Mouse (Mus musculus) stomach, embryonic 14.5 days (tissue): Measurements from ENCODE around the gene Hoxb6. TPM values are rescaled to one million over a fixed set of nuclear protein-coding genes. Genes with fewer than 3 reads are reported as not detected.

Experiments used
- ATAC-seq: fragments of 200-750 bp; cut with Nextera tagmentation; 2 replicates; pipeline ENCODE4 v1.8.0; 2017; ENCODE audit warnings: low read depth, moderate TSS enrichment; ENCODE audit not compliant: insufficient number of reproducible peaks, insufficient read depth, low FRiP score
- H3K27ac ChIP-seq: fragments of 300-500 bp; sonication (generic); 2 replicates; pipeline ENCODE4 v1.5.1; 2014; ENCODE audit warnings: mild to moderate bottlenecking, low read length, moderate library complexity, mixed read lengths
- H3K27me3 ChIP-seq: fragments of 300-500 bp; sonication (generic); 2 replicates; pipeline ENCODE4 v1.6.1; 2014; ENCODE audit warnings: low read length, control low read depth, mixed read lengths; ENCODE audit not compliant: control insufficient read depth, insufficient read depth
- H3K36me3 ChIP-seq: fragments of 300-500 bp; sonication (generic); 2 replicates; pipeline ENCODE4 v1.6.1; 2014; ENCODE audit warnings: mild to moderate bottlenecking, control low read depth, low read length, moderate library complexity, mixed read lengths; ENCODE audit not compliant: control insufficient read depth, insufficient read depth
- H3K4me1 ChIP-seq: fragments of 300-500 bp; sonication (generic); 2 replicates; pipeline ENCODE4 v1.6.1; 2014; ENCODE audit warnings: low read length, control low read depth, mixed read lengths; ENCODE audit not compliant: control insufficient read depth, insufficient read depth
- H3K4me2 ChIP-seq: fragments of 300-500 bp; sonication (generic); replicated peaks from 2 replicates; pipeline ENCODE4 v1.6.1; 2014; ENCODE audit warnings: low read depth, low read length, control low read depth
- H3K4me3 ChIP-seq: fragments of 300-500 bp; sonication (generic); 2 replicates; pipeline ENCODE4 v1.5.1; 2014; ENCODE audit warnings: low read depth, low read length, control low read depth
- H3K9ac ChIP-seq: fragments of 300-500 bp; sonication (generic); replicated peaks from 2 replicates; pipeline ENCODE4 v1.6.1; 2014; ENCODE audit warnings: low read depth, mild to moderate bottlenecking, control low read depth, low read length, moderate library complexity, mixed read lengths
- H3K9me3 ChIP-seq: fragments of 300-500 bp; sonication (generic); 2 replicates; pipeline ENCODE4 v1.6.1; 2016; ENCODE audit warnings: low read depth, low read length, control low read depth; ENCODE audit not compliant: control insufficient read depth
- WGBS: fragments of 180-500 bp; shearing (Covaris S2); extraction: QIAGEN DNeasy Blood & Tissue Kit; methylation state at CpG from one replicate; pipeline ENCODE4 v1.1.7; 2014; 5-methylcytosine and 5-hydroxymethylcytosine counted together
- microRNA counts: library from miRNA; unstranded; fragments of <30 nt; microRNA quantifications from one replicate; lab custom pipeline; 2016
- microRNA-seq: library from miRNA; unstranded; fragments of <30 nt; microRNA quantifications from one replicate; pipeline ENCODE4, GENCODE M21; 2016
- polyA plus RNA-seq: library from polyadenylated mRNA; unstranded; fragments of >200 nt; fragmentation: Nextera tagmentation; extraction: Ambion mirVana; gene quantifications from 2 replicates; pipeline ENCODE4 v1.2.1, GENCODE M21; 2014

Gene Hoxb6
- polyA plus RNA-seq, 1 experiment from 2014 or later, result 12.4 TPM

GRCm38 (mm10) chr11:96347717-96348116, 55.4 kb downstream of the Hoxb6 start:
- H3K36me3 ChIP-seq, result peaks cover 8% of the 10 kb centered on the region; the same call in 1 of the 2 replicates
- H3K9ac ChIP-seq, result no peak overlapping the region
- 18% methylated on average over 4 of the region's 4 CpGs for WGBS
- ATAC-seq, result no peak
- H3K27ac ChIP-seq, result peak overlapping the region; percentile 100
- H3K4me1 ChIP-seq, result peaks cover 54% of the 10 kb centered on the region
- H3K9me3 ChIP-seq, result no peaks in the 10 kb centered on the region
- peak overlapping the region; percentile 39; the same call in 1 of the 2 replicates for H3K4me2 ChIP-seq
- 0 out of 2 replicates have a peak, but pooled peaks cover 3% of the 10 kb centered on the region for H3K27me3 ChIP-seq
- no peak overlapping the region for H3K4me3 ChIP-seq

- H3K27me3 ChIP-seq, result 0 out of 2 replicates have a peak, but pooled peaks cover 3% of the 10 kb centered on the region
- WGBS, result 15% methylated on average over 21 of the region's 21 CpGs
- H3K36me3 ChIP-seq, result peaks cover 11% of the 10 kb centered on the region; the same call in 1 of the 2 replicates
- peaks cover 54% of the 10 kb centered on the region for H3K4me1 ChIP-seq
- ATAC-seq, result no peak
- no peaks in the 10 kb centered on the region for H3K9me3 ChIP-seq
- H3K27ac ChIP-seq, result peak overlapping the region; percentile 100
- H3K4me2 ChIP-seq, result peak overlapping the region; percentile 39
- peak overlapping the region; percentile 36; the same call in 1 of the 2 replicates for H3K9ac ChIP-seq
- no peak overlapping the region for H3K4me3 ChIP-seq
Observed at GRCm38 (mm10) chr11:96348141-96348928, 56.1 kb downstream of the Hoxb6 start.

GRCm38 (mm10) chr11:96348988-96349387, 56.7 kb downstream of the Hoxb6 start:
- Histone ChIP-seq H3K36me3 (peaks cover 12% of the 10 kb centered on the region; the same call in 1 of the 2 replicates), H3K4me3 (peak overlapping the region; percentile 15; the same call in 1 of the 2 replicates), H3K4me2 (peak overlapping the region; percentile 39), H3K27ac (peak overlapping the region; percentile 100), H3K9me3 (no peaks in the 10 kb centered on the region), H3K27me3 (0 out of 2 replicates have a peak, but pooled peaks cover 3% of the 10 kb centered on the region), H3K4me1 (peaks cover 52% of the 10 kb centered on the region), H3K9ac (peak overlapping the region; percentile 37; the same call in 1 of the 2 replicates)
- ATAC-seq, result no peak
- WGBS, result 25% methylated on average over 3 of the region's 3 CpGs

GRCm38 (mm10) chr11:96349491-96350340, 57.4 kb downstream of the Hoxb6 start:
- WGBS, result 11% methylated on average over 14 of the region's 14 CpGs
- H3K9me3 ChIP-seq, result no peaks in the 10 kb centered on the region
- peak overlapping the region; percentile 37 for H3K9ac ChIP-seq
- H3K27ac ChIP-seq, result peak overlapping the region; percentile 100
- H3K4me1 ChIP-seq, result peaks cover 45% of the 10 kb centered on the region
- H3K36me3 ChIP-seq, result peaks cover 11% of the 10 kb centered on the region; the same call in 1 of the 2 replicates
- H3K4me2 ChIP-seq, result peak overlapping the region; percentile 39
- H3K4me3 ChIP-seq, result peak overlapping the region; percentile 15
- ATAC-seq, result no peak
- no peaks in the 10 kb centered on the region for H3K27me3 ChIP-seq

GRCm38 (mm10) chr11:96350341-96350624, 58.0 kb downstream of the Hoxb6 start, which contains the start of gene Hoxb2:
Hoxb2 (plus strand) TSS chr11:96350525.
- H3K4me2 ChIP-seq, result peak within 1 kb of the TSS; percentile 86
- WGBS, result 16% methylated on average over 2 of the region's 2 CpGs
- ATAC-seq, result no peak
- H3K4me1 ChIP-seq, result peaks cover 43% of the 10 kb centered on the region
- H3K27me3 ChIP-seq, result no peaks in the 10 kb centered on the region
- H3K27ac ChIP-seq, result peak within 1 kb of the TSS; percentile 100
- H3K36me3 ChIP-seq, result peaks cover 10% of the 10 kb centered on the region; the same call in 1 of the 2 replicates
- H3K9me3 ChIP-seq, result no peaks in the 10 kb centered on the region
- H3K9ac ChIP-seq, result peak within 1 kb of the TSS; percentile 99
- H3K4me3 ChIP-seq, result peak within 1 kb of the TSS; percentile 79

- H3K4me3 ChIP-seq, result no peak overlapping the region
- no peak for ATAC-seq
- WGBS, result 36% methylated on average over 2 of the region's 2 CpGs
Observed at GRCm38 (mm10) chr11:96350791-96351190, 58.5 kb downstream of the Hoxb6 start.

More at GRCm38 (mm10) chr11:96350791-96351190, 58.5 kb downstream of the Hoxb6 start:
- H3K36me3 ChIP-seq, result peaks cover 10% of the 10 kb centered on the region; the same call in 1 of the 2 replicates
- peaks cover 42% of the 10 kb centered on the region for H3K4me1 ChIP-seq
- no peaks in the 10 kb centered on the region for H3K9me3 ChIP-seq
- peak overlapping the region; percentile 100 for H3K27ac ChIP-seq
- peak overlapping the region; percentile 99; the same call in 1 of the 2 replicates for H3K9ac ChIP-seq
- no peaks in the 10 kb centered on the region for H3K27me3 ChIP-seq
- peak overlapping the region; percentile 86 for H3K4me2 ChIP-seq

MicroRNA genes within 50 kb of the gene (microRNA counts, 519-probe panel; counts per million panel counts)
- 4,556 counts per million, percentile 90 among the panel's probes with 10 or more counts for microRNA mmu-miR-10a (lab: Ali Mortazavi, UCI)
- not detected for microRNA mmu-miR-196a (lab: Ali Mortazavi, UCI)

Small RNA genes within 50 kb of the gene (microRNA-seq; reads per million reads assigned to microRNA genes)
- 57,892 reads per million, percentile 99 among the genes with 10 or more reads in this experiment for gene Mir10a
- not detected for gene Mir196a-1

Other genes starting within 250 kb of the Hoxb6 start
- gene Ube2z, start 227.1 kb upstream of the Hoxb6 start, polyA plus RNA-seq, result 33.3 and 35.6 TPM in 2 replicates
- gene Atp5g1, start 216.8 kb upstream of the Hoxb6 start, polyA plus RNA-seq, result 739 and 807 TPM in 2 replicates
- 0.15 TPM in 1 of 2 replicates, not detected in the other for gene Calcoco2, start 180.5 kb upstream of the Hoxb6 start, polyA plus RNA-seq
- gene Ttll6, start 158.7 kb upstream of the Hoxb6 start, polyA plus RNA-seq, result 0.12 TPM in 1 of 2 replicates, not detected in the other
- gene Hoxb13, start 98.2 kb upstream of the Hoxb6 start, polyA plus RNA-seq, result not detected in 2 replicates
- gene Hoxb9, start 21.0 kb upstream of the Hoxb6 start, polyA plus RNA-seq, result 0.25 TPM in 2 replicates
- 2.3 and 2.7 TPM in 2 replicates for gene Hoxb8, start 10.6 kb upstream of the Hoxb6 start, polyA plus RNA-seq
- 8.4 and 14.0 TPM in 2 replicates for gene Hoxb7, start 5.9 kb upstream of the Hoxb6 start, polyA plus RNA-seq
- gene Hoxb5, start 10.9 kb downstream of the Hoxb6 start, polyA plus RNA-seq, result 21.2 and 23.3 TPM in 2 replicates
- gene Hoxb4, start 25.8 kb downstream of the Hoxb6 start, polyA plus RNA-seq, result 3.5 and 3.7 TPM in 2 replicates
- 3.6 and 4.7 TPM in 2 replicates for gene Hoxb3, start 30.9 kb downstream of the Hoxb6 start, polyA plus RNA-seq
- 23.1 and 25.9 TPM in 2 replicates for gene Hoxb2, start 58.0 kb downstream of the Hoxb6 start, polyA plus RNA-seq
- gene Hoxb1, start 73.3 kb downstream of the Hoxb6 start, polyA plus RNA-seq, result 0.22 and 0.32 TPM in 2 replicates
- 0.45 and 0.82 TPM in 2 replicates for gene Skap1, start 172.1 kb downstream of the Hoxb6 start, polyA plus RNA-seq